Mouse (Mus musculus) bone marrow macrophage, adult 2 months (primary cell): ENCODE data around the gene Ppox. TPM values are rescaled to one million over a fixed set of nuclear protein-coding genes. Genes with fewer than 3 reads are reported as not detected.
"Not testable (repeated sequence)": the region's sequence is repeated elsewhere in the genome, so short reads cannot be mapped to it uniquely, and the experiment has no call there.

Experiments used
- H3K27ac ChIP-seq: 2 replicates; pipeline ENCODE4 v1.5.1; 2012; ENCODE audit warnings: low read depth, low read length; ENCODE audit not compliant: insufficient read depth
- H3K4me1 ChIP-seq: 2 replicates; pipeline ENCODE4 v1.6.1; 2012; ENCODE audit warnings: low read length; ENCODE audit not compliant: control insufficient read depth, insufficient read depth
- H3K4me3 ChIP-seq: 2 replicates; pipeline ENCODE4 v1.5.1; 2012; ENCODE audit warnings: mild to moderate bottlenecking, low read length, moderate library complexity; ENCODE audit not compliant: insufficient read depth
- CTCF ChIP-seq: IDR thresholded peaks from 2 replicates; pipeline ENCODE4 v1.5.1; 2012; ENCODE audit warnings: low read depth, mild to moderate bottlenecking, low read length, moderate library complexity
- POLR2A ChIP-seq: IDR thresholded peaks from 2 replicates; pipeline ENCODE4 v1.6.1; 2012; ENCODE audit warnings: mild to moderate bottlenecking, low read depth, low read length, borderline replicate concordance
- polyA plus RNA-seq: library from polyadenylated mRNA; stranded (reverse); fragments of >200 nt; gene quantifications from 2 replicates; pipeline ENCODE4 v1.2.4, GENCODE M21; 2012; ENCODE audit not compliant: missing spikeins, insufficient read depth, insufficient read length

Ppox gene
- polyA plus RNA-seq, 1 experiment = 28.1 TPM

DNA sequence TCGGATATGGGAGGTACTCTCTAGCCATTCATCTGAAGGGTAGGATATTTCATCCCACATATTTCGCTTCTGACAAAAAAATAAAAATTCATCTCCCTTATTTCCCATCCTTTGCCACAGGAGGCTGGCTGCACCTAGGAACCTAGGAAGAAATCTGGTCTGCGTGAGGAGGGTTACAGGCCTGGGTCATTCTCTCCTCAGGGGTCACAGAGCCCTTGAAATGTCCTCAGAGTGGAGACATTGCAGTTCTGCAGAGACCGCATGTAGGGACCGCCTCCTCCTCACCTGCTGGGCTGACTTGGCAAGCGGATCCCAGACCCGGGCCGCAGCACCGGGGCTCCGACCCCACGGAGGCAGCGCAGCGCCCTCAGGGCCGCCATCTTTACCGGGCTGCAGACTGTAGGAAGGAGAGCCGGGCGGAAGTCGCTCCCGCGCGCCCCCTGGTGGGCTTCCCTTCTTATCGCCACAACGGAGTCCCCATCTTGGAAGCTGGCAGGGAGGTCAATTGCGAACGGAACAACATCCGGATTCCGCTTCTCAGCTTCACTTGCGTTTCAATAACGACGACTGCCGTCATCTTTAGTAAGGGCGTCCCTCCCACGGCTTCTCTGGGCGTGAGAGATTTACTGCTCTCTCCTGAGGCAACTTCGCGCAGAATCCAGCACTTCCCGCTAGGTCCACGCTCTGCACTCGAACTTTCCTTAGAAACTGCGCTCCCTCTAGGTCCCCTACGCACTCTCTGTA lies 34.1 kb downstream of the Ppox start:
- Histone ChIP-seq H3K27ac (peak overlapping the region; percentile 84), H3K4me1 (peaks cover 34% of the 10 kb centered on the region), H3K4me3 (peak overlapping the region; percentile 75)

DNA sequence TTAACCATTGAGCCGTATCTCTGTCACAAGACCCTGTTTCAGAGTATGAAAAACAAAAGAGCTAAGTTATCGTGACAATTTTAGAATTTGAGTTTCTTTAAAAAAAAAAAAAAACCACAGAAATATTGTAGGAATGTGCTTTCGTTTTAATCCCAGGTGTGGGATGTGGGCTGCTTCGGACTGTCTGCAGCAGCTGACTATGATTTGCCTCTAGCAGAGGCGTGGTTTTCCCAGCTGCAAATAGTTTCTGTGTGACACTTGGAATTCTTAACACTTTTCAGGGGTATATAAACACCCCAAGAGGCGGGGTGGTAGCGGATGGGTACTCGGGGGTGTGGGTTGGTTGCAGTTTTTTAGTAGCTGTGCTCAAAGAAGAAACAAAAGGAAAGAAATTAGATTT lies 35.6 kb downstream of the Ppox start:
- TF ChIP-seq POLR2A (no peak), CTCF (no peak)
- Histone ChIP-seq H3K27ac (no peak overlapping the region), H3K4me3 (no peak overlapping the region), H3K4me1 (peaks cover 31% of the 10 kb centered on the region)

More for the DNA sequence above, 34.1 kb downstream of the Ppox start:
- peak; percentile 91; the same call in 1 of the 2 replicates for TF ChIP-seq POLR2A
- peak; percentile 38; the same call in 1 of the 2 replicates for TF ChIP-seq CTCF

DNA sequence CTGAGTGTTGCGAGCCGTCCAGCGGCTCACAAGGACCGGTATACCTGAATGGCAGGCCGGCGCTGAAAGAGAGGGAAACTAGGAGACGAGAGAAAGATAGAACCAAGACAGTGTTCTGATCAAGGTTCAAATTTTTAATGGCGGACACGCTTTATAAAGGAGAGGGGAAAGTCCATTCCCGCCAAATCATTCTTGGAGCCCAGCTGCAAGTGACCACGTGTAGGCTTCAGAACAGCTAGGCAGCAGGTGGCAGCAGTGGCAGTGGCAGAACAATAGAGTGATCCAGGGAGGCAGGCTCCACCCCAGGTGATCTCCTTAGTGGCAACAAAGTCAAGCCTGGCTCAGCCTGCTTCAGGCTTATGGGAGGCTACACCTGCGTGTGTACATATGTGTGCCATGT lies 39.0 kb downstream of the Ppox start:
- not testable (repeated sequence) for H3K4me3 ChIP-seq, H3K4me1 ChIP-seq, H3K27ac ChIP-seq

DNA sequence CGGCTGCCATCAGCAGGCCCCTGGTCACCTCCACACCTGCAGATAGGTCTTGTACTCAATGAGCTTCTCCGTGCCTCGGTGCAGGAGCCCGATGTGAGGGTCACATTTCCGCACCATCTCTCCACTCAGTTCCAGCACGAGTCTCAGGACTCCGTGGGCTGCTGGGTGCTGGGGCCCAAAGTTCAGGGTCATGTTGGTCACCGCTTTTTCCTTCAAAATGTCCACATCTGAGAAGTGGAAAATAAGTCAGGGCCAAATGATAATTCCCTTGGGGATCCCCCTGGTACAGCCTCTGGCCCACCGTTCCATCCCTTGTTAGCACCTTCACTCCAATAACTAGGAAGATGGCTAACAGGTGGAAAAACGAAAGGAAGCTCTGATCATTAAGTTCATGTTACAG lies 40.1 kb downstream of the Ppox start:
- no peak overlapping the region for H3K27ac ChIP-seq
- TF ChIP-seq POLR2A = no peak
- TF ChIP-seq CTCF = no peak
- peaks cover 6% of the 10 kb centered on the region for H3K4me1 ChIP-seq
- H3K4me3 ChIP-seq = no peak overlapping the region

DNA sequence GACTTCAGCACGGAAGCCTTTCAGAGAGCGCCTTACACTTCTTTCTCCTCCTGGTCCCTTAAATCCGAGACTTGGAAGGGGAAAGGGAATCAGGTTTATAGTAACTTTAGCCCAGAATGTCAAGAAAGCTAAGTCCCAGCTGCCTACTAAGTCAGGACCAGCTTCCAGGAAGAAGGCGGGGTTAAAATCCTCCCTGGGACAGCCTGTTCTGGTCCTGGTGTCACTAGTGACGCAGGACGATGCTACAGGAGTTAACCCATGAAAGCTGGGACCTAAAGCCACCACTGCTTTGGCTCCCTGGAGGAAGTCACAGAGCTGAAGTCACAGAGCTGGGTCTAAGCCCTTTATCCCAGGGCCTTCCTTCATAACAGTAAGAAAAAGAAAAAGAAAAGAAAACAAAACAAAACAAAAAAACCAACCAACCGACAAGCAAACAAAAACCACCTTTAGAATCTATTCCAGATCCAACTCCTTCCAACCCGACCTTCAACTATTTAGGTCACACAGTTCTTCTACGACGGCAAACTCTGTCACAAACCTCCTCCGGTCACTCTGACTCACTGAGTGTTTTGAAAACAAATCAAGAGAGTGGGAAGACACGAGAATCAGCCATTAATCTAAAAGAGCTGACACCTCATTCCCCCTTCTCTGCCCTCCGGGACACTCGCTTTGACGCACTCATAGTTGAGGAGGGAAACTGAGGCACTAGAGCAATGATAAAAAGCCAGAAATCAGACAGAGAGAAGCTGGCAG lies 40.8 kb downstream of the Ppox start:
- TF ChIP-seq CTCF (no peak), POLR2A (no peak)
- Histone ChIP-seq H3K27ac (no peak overlapping the region), H3K4me3 (no peak overlapping the region)

DNA sequence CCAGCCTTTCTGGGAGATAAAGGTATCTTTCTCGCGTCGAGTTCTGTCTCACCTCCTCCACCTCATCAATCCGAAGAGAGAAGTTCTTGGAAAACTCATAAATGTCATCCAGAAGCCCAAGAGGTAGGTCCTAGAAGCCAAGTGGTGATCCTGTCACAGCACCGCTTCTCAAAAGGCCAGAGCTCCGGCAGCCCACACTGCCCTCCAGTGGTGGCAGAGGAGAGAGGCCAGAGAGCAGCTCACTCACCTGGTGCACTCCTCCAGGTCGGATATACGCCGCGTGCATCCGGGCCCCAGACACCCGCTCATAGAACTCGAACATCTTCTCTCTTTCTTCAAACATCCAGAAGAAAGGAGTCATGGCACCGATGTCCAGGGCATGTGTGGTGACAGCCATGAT lies 42.5 kb downstream of the Ppox start:
- Histone ChIP-seq H3K4me1 (peaks cover 17% of the 10 kb centered on the region), H3K27ac (no peak overlapping the region), H3K4me3 (no peak overlapping the region)
- peak; percentile 76 for TF ChIP-seq CTCF
- no peak for TF ChIP-seq POLR2A

More for the DNA sequence above, 40.8 kb downstream of the Ppox start:
- H3K4me1 ChIP-seq = peaks cover 13% of the 10 kb centered on the region

DNA sequence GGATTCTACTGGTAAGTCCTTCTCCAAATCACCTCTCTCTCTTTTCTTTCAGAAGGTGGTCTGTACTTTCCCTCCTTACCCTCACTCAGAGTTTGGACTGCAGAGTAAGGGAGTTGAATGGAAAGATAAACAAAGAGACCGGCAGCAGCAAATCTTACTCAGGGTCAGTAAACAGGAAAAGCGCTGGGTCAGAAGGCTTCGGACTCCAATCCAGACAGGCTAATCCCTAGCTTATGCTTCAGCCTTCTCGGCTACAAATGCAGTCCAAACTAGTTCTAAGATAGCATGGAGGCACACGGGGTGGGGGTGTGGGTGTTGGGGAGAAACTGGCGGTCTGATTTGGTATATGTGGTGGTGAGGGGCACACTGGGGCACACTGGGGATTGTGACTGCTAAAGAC lies 43.5 kb downstream of the Ppox start:
- H3K4me1 ChIP-seq = peaks cover 17% of the 10 kb centered on the region
- no peak overlapping the region for H3K4me3 ChIP-seq
- TF ChIP-seq POLR2A (no peak), CTCF (no peak)
- no peak overlapping the region for H3K27ac ChIP-seq

DNA sequence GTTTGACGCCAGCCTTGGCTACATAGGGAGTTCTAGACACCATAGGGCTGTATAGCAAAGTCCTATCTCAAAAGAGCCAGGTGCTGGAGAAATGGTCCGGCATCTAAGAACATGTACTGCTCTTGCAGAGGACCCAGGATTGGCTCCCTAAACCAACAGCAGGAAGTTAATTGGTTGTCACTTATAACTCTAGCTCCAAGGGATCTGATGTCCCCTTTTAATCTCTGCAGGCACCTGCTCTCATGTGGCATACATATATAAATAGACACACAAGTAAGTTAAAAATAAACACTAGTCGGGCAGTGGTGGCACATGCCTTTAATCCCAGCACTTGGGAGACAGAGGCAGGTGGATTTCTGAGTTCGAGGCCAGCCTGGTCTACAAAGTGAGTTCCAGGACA lies 45.2 kb downstream of the Ppox start:
- no peak overlapping the region for H3K4me3 ChIP-seq
- peaks cover 18% of the 10 kb centered on the region for H3K4me1 ChIP-seq
- peak overlapping the region; percentile 98 for H3K27ac ChIP-seq
- TF ChIP-seq POLR2A (no peak), CTCF (no peak)

DNA sequence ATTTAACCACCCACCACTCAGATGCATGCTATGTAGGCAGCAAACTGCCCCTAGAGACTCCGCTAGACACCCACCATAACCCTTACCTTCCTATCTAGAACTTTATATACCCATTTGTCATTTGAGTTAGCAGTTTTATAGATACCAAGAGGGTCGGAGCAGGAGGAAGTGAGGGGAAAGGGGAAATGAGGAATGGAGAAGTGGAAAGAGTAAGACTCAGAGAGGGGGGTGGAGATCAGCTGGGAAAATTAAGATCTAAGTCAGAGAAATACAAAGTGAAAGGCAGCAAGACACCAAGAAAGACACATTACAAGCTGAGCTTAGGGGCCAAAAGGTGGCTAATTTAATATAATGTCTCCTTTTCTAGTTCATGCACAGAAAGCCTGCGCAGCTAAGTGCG lies 46.4 kb downstream of the Ppox start:
- H3K27ac ChIP-seq = peak overlapping the region; percentile 98
- H3K4me1 ChIP-seq = peaks cover 30% of the 10 kb centered on the region
- no peak for TF ChIP-seq CTCF
- no peak for TF ChIP-seq POLR2A
- peak overlapping the region; percentile 77 for H3K4me3 ChIP-seq

DNA sequence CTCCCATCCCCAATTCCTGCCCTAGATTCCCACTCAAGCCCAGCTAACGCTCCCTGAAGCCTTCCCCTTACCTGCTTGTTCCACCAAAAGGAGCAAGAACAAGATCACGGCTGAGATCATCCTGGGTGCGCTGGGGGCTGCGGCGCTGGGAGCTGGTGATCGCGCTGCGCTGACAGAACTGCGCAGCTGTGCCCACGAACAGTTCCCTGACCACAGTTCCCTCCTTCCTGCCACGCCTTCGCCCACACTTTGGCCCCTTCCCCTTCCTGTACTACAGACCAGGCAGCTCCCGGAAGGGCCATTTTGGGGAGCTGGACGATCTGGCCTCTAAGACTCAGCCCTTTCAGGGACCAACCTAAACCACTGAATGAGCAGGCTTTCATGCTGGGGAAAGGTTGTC lies 46.9 kb downstream of the Ppox start, which contains the start of gene Fcer1g:
Fcer1g (minus strand) TSS at position 240 of the 400 bp plus-strand sequence.
- H3K4me3 ChIP-seq = peak within 1 kb of the TSS; percentile 77
- TF ChIP-seq POLR2A (no peak), CTCF (no peak)
- peaks cover 30% of the 10 kb centered on the region for H3K4me1 ChIP-seq
- peak within 1 kb of the TSS; percentile 98 for H3K27ac ChIP-seq
